Mouse (Mus musculus): ENCODE data around the gene Tedc1. TPM values are rescaled to one million over a fixed set of nuclear protein-coding genes. Genes with fewer than 3 reads are reported as not detected.

The Tedc1 gene
- polyA plus RNA-seq, 1 experiment = 16.8 TPM

- no peak for DNase-seq (ENCODE audit: low read depth in 1 of 2, low spot score in 2 of 2)
- peaks cover 2% of the 10 kb centered on the region; the same call in 1 of the 2 replicates for H3K36me3 ChIP-seq (ENCODE audit: control insufficient read depth, insufficient read depth, low read length)
- no peak overlapping the region for H3K27ac ChIP-seq (ENCODE audit: insufficient read depth, low read length)
- no peak for TF ChIP-seq CTCF (IDR thresholded peaks at IDR 0.05; ENCODE audit: extremely low read depth, insufficient read depth, insufficient read length, insufficient replicate concordance)
- no peaks in the 10 kb centered on the region for H3K27me3 ChIP-seq (ENCODE audit: control insufficient read depth, insufficient read depth, low read length)
- H3K4me1 ChIP-seq (ENCODE audit: control insufficient read depth, insufficient read depth, insufficient read length) = peaks cover 44% of the 10 kb centered on the region; the same call in 1 of the 2 replicates
- WGBS = 80% methylated on average over 4 of the region's 4 CpGs
- no peak overlapping the region for H3K4me3 ChIP-seq (ENCODE audit: extremely low read depth, insufficient read depth, insufficient read length)
Observed at GRCm38 (mm10) chr12:113149341-113149740, 6.9 kb upstream of the Tedc1 start.

GRCm38 (mm10) chr12:113149896-113150295 is 6.3 kb upstream of the Tedc1 start:
- no peak overlapping the region for H3K4me3 ChIP-seq (ENCODE audit: extremely low read depth, insufficient read depth, insufficient read length)
- TF ChIP-seq POLR2A (IDR thresholded peaks at IDR 0.05; ENCODE audit: low read depth, low read length) = no peak
- H3K27me3 ChIP-seq (ENCODE audit: control insufficient read depth, insufficient read depth, low read length) = no peaks in the 10 kb centered on the region
- WGBS = 48% methylated on average over 3 of the region's 3 CpGs
- peaks cover 2% of the 10 kb centered on the region; the same call in 1 of the 2 replicates for H3K36me3 ChIP-seq (ENCODE audit: control insufficient read depth, insufficient read depth, low read length)
- H3K27ac ChIP-seq (ENCODE audit: insufficient read depth, low read length) = peak overlapping the region; percentile 41; the same call in 1 of the 2 replicates
- DNase-seq (ENCODE audit: low read depth in 1 of 2, low spot score in 2 of 2) = peak in 1 of 2 experiments; percentile 43
- H3K4me1 ChIP-seq (ENCODE audit: control insufficient read depth, insufficient read depth, insufficient read length) = peaks cover 47% of the 10 kb centered on the region; the same call in 1 of the 2 replicates

GRCm38 (mm10) chr12:113150591-113150990 is 5.6 kb upstream of the Tedc1 start:
- 77% methylated on average over 4 of the region's 4 CpGs for WGBS
- Histone ChIP-seq H3K4me1 (ENCODE audit: control insufficient read depth, insufficient read depth, insufficient read length) (peaks cover 49% of the 10 kb centered on the region; the same call in 1 of the 2 replicates), H3K36me3 (ENCODE audit: control insufficient read depth, insufficient read depth, low read length) (peaks cover 2% of the 10 kb centered on the region; the same call in 1 of the 2 replicates), H3K4me3 (ENCODE audit: extremely low read depth, insufficient read depth, insufficient read length) (no peak overlapping the region), H3K27ac (ENCODE audit: insufficient read depth, low read length) (no peak overlapping the region), H3K27me3 (ENCODE audit: control insufficient read depth, insufficient read depth, low read length) (no peaks in the 10 kb centered on the region)
- DNase-seq (ENCODE audit: low read depth in 1 of 2, low spot score in 2 of 2) = no peak
- TF ChIP-seq CTCF (IDR thresholded peaks at IDR 0.05; ENCODE audit: extremely low read depth, insufficient read depth, insufficient read length, insufficient replicate concordance) (no peak), POLR2A (IDR thresholded peaks at IDR 0.05; ENCODE audit: low read depth, low read length) (no peak)

- Histone ChIP-seq H3K27me3 (ENCODE audit: control insufficient read depth, insufficient read depth, low read length) (no peaks in the 10 kb centered on the region), H3K4me1 (ENCODE audit: control insufficient read depth, insufficient read depth, insufficient read length) (peaks cover 45% of the 10 kb centered on the region; the same call in 1 of the 2 replicates), H3K36me3 (ENCODE audit: control insufficient read depth, insufficient read depth, low read length) (peaks cover 2% of the 10 kb centered on the region; the same call in 1 of the 2 replicates), H3K27ac (ENCODE audit: insufficient read depth, low read length) (no peak overlapping the region), H3K4me3 (ENCODE audit: extremely low read depth, insufficient read depth, insufficient read length) (no peak overlapping the region)
- WGBS = 60% methylated on average over 8 of the region's 8 CpGs
- TF ChIP-seq POLR2A (IDR thresholded peaks at IDR 0.05; ENCODE audit: low read depth, low read length) (no peak), CTCF (IDR thresholded peaks at IDR 0.05; ENCODE audit: extremely low read depth, insufficient read depth, insufficient read length, insufficient replicate concordance) (no peak)
- no peak for DNase-seq (ENCODE audit: low read depth in 1 of 2, low spot score in 2 of 2)
Observed at GRCm38 (mm10) chr12:113151046-113151445, 5.2 kb upstream of the Tedc1 start.

GRCm38 (mm10) chr12:113151661-113152271 is 4.5 kb upstream of the Tedc1 start:
- Histone ChIP-seq H3K27me3 (ENCODE audit: control insufficient read depth, insufficient read depth, low read length) (no peaks in the 10 kb centered on the region), H3K36me3 (ENCODE audit: control insufficient read depth, insufficient read depth, low read length) (peaks cover 2% of the 10 kb centered on the region; the same call in 1 of the 2 replicates), H3K4me3 (ENCODE audit: extremely low read depth, insufficient read depth, insufficient read length) (peak overlapping the region; percentile 60), H3K27ac (ENCODE audit: insufficient read depth, low read length) (peak overlapping the region; percentile 66), H3K4me1 (ENCODE audit: control insufficient read depth, insufficient read depth, insufficient read length) (peaks cover 42% of the 10 kb centered on the region; the same call in 1 of the 2 replicates)
- whole genome bisulfite sequencing = under 1% methylated on average over 36 of the region's 36 CpGs
- TF ChIP-seq POLR2A (IDR thresholded peaks at IDR 0.05; ENCODE audit: low read depth, low read length) (peak; percentile 79), CTCF (IDR thresholded peaks at IDR 0.05; ENCODE audit: extremely low read depth, insufficient read depth, insufficient read length, insufficient replicate concordance) (no peak)
- peak in 1 of 2 experiments; percentile 77 for DNase-seq (ENCODE audit: low read depth in 1 of 2, low spot score in 2 of 2)

- H3K4me3 ChIP-seq (ENCODE audit: extremely low read depth, insufficient read depth, insufficient read length) = peak overlapping the region; percentile 60
- no peaks in the 10 kb centered on the region for H3K27me3 ChIP-seq (ENCODE audit: control insufficient read depth, insufficient read depth, low read length)
- peaks cover 42% of the 10 kb centered on the region; the same call in 1 of the 2 replicates for H3K4me1 ChIP-seq (ENCODE audit: control insufficient read depth, insufficient read depth, insufficient read length)
- peak in 1 of 2 experiments; percentile 43 for DNase-seq (ENCODE audit: low read depth in 1 of 2, low spot score in 2 of 2)
- under 1% methylated on average over 19 of the region's 19 CpGs for WGBS
- TF ChIP-seq POLR2A (IDR thresholded peaks at IDR 0.05; ENCODE audit: low read depth, low read length) = no peak
- no peak for TF ChIP-seq CTCF (IDR thresholded peaks at IDR 0.05; ENCODE audit: extremely low read depth, insufficient read depth, insufficient read length, insufficient replicate concordance)
- peaks cover 2% of the 10 kb centered on the region; the same call in 1 of the 2 replicates for H3K36me3 ChIP-seq (ENCODE audit: control insufficient read depth, insufficient read depth, low read length)
- H3K27ac ChIP-seq (ENCODE audit: insufficient read depth, low read length) = peak overlapping the region; percentile 66
Observed at GRCm38 (mm10) chr12:113152272-113152661, 4.0 kb upstream of the Tedc1 start.

- peaks cover 2% of the 10 kb centered on the region; the same call in 1 of the 2 replicates for H3K36me3 ChIP-seq (ENCODE audit: control insufficient read depth, insufficient read depth, low read length)
- 63% methylated on average over 6 of the region's 6 CpGs for WGBS
- DNase-seq (ENCODE audit: low read depth in 1 of 2, low spot score in 2 of 2) = no peak
- no peaks in the 10 kb centered on the region for H3K27me3 ChIP-seq (ENCODE audit: control insufficient read depth, insufficient read depth, low read length)
- peaks cover 42% of the 10 kb centered on the region; the same call in 1 of the 2 replicates for H3K4me1 ChIP-seq (ENCODE audit: control insufficient read depth, insufficient read depth, insufficient read length)
- H3K27ac ChIP-seq (ENCODE audit: insufficient read depth, low read length) = peak overlapping the region; percentile 10; the same call in 1 of the 2 replicates
- no peak for TF ChIP-seq CTCF (IDR thresholded peaks at IDR 0.05; ENCODE audit: extremely low read depth, insufficient read depth, insufficient read length, insufficient replicate concordance)
- no peak for TF ChIP-seq POLR2A (IDR thresholded peaks at IDR 0.05; ENCODE audit: low read depth, low read length)
- peak overlapping the region; percentile 60 for H3K4me3 ChIP-seq (ENCODE audit: extremely low read depth, insufficient read depth, insufficient read length)
Observed at GRCm38 (mm10) chr12:113152991-113153525, 3.2 kb upstream of the Tedc1 start.

Data from spleen, adult 2 months (tissue).